Mouse (Mus musculus) olfactory bulb, adult 2 months (tissue): ENCODE data around the gene Chpf.

Experiments
- CTCF ChIP-seq: fragments of 200-500 bp; IDR thresholded peaks from 2 replicates; pipeline ENCODE4 v1.5.1; 2012; ENCODE audit warnings: low read depth, mild to moderate bottlenecking, low read length, moderate library complexity; ENCODE audit not compliant: insufficient read depth
- POLR2A ChIP-seq: fragments of 200-500 bp; IDR thresholded peaks from 2 replicates; pipeline ENCODE4 v1.6.1; 2012; ENCODE audit warnings: mild to moderate bottlenecking, low read depth, low read length, moderate library complexity; ENCODE audit not compliant: insufficient read depth

- TF ChIP-seq CTCF, result no peak
- TF ChIP-seq POLR2A, result no peak
These were observed 27.2 kb downstream of the Chpf start for GRCm38 (mm10) chr1:75451900-75452299.
